Mouse (Mus musculus) midbrain, embryonic 10.5 days (tissue): ENCODE data around the gene Selenon. TPM values are rescaled to one million over a fixed set of nuclear protein-coding genes. Genes with fewer than 3 reads are reported as not detected.

Experiments used
- DNase-seq: peaks from one replicate; pipeline ENCODE4 v3.0.0-alpha.2; 2017; ENCODE audit warnings: low spot score
- H3K27ac ChIP-seq: fragments of 300-500 bp; sonication (generic); replicated peaks from 2 replicates; pipeline ENCODE4 v1.5.1; 2016; ENCODE audit warnings: mild to moderate bottlenecking
- H3K27me3 ChIP-seq: fragments of 300-500 bp; sonication (generic); 2 replicates; pipeline ENCODE4 v1.6.1; 2016; ENCODE audit warnings: low read depth, mild to moderate bottlenecking; ENCODE audit not compliant: poor library complexity, severe bottlenecking
- H3K36me3 ChIP-seq: fragments of 300-500 bp; sonication (generic); 2 replicates; pipeline ENCODE4 v1.6.1; 2016; ENCODE audit warnings: mild to moderate bottlenecking, moderate library complexity
- H3K4me1 ChIP-seq: fragments of 300-500 bp; sonication (generic); 2 replicates; pipeline ENCODE4 v1.6.1; 2016
- H3K4me3 ChIP-seq: fragments of 300-500 bp; sonication (generic); 2 replicates; pipeline ENCODE4 v1.5.1; 2016; ENCODE audit warnings: mild to moderate bottlenecking, moderate library complexity
- H3K9me3 ChIP-seq: fragments of 300-500 bp; sonication (generic); replicated peaks from 2 replicates; pipeline ENCODE4 v1.6.1; 2016; ENCODE audit warnings: mild to moderate bottlenecking
- WGBS: fragments of 180-500 bp; shearing (Covaris S2); methylation state at CpG from one replicate; pipeline ENCODE4 v1.1.7; 2016; 5-methylcytosine and 5-hydroxymethylcytosine counted together
- polyA plus RNA-seq: library from polyadenylated mRNA; unstranded; fragments of >200 nt; fragmentation: Nextera tagmentation; extraction: Ambion mirVana; gene quantifications from 2 replicates; pipeline ENCODE4 v1.2.1, GENCODE M21; 2016

Selenon gene
- polyA plus RNA-seq = 8.4 and 8.6 TPM in 2 replicates

- Histone ChIP-seq H3K36me3 (peaks cover 42% of the 10 kb centered on the region), H3K4me1 (peaks cover 43% of the 10 kb centered on the region), H3K27ac (peak within 1 kb of the TSS; percentile 96), H3K9me3 (peaks cover 11% of the 10 kb centered on the region), H3K4me3 (peak within 1 kb of the TSS; percentile 78), H3K27me3 (no peaks in the 10 kb centered on the region)
- DNase-seq = peak; percentile 83
- 4% methylated on average over 63 of the region's 67 CpGs for WGBS
These were observed at the start of gene Selenon for GRCm38 (mm10) chr4:134551494-134552316. Selenon (minus strand) TSS chr4:134552166.

GRCm38 (mm10) chr4:134601404-134601803 is 49.4 kb upstream of the Selenon start:
- no peaks in the 10 kb centered on the region for H3K36me3 ChIP-seq
- 57% methylated on average over 8 of the region's 8 CpGs for WGBS
- H3K4me3 ChIP-seq = no peak overlapping the region
- no peaks in the 10 kb centered on the region for H3K9me3 ChIP-seq
- peaks cover 40% of the 10 kb centered on the region for H3K4me1 ChIP-seq
- no peaks in the 10 kb centered on the region for H3K27me3 ChIP-seq
- DNase-seq = no peak
- H3K27ac ChIP-seq = no peak overlapping the region

DNA sequence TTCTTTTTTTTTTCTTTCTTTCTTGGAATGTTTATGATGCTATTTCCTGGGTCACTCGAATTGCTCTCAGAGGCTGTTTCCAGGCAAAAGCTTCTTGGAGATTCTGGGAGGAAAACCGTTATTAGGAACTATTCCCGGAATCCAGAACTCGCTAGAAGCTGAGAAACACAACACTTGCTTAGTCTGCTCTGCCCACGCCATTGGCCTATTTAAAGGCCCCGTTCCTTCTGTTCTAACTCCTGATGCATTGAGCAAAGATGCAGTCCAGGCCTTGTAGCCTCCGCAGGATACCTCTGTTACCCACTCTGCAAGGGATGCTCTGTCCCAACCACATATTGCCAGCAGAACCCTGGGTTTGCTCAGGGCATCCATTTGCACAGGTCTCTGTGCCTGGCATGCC is 48.8 kb upstream of the Selenon start:
- no peak overlapping the region for H3K27ac ChIP-seq
- no peaks in the 10 kb centered on the region for H3K27me3 ChIP-seq
- 84% methylated on average over 7 of the region's 7 CpGs for WGBS
- peaks cover 40% of the 10 kb centered on the region for H3K4me1 ChIP-seq
- H3K36me3 ChIP-seq = no peaks in the 10 kb centered on the region
- no peak for DNase-seq
- H3K4me3 ChIP-seq = no peak overlapping the region
- H3K9me3 ChIP-seq = no peaks in the 10 kb centered on the region

DNA sequence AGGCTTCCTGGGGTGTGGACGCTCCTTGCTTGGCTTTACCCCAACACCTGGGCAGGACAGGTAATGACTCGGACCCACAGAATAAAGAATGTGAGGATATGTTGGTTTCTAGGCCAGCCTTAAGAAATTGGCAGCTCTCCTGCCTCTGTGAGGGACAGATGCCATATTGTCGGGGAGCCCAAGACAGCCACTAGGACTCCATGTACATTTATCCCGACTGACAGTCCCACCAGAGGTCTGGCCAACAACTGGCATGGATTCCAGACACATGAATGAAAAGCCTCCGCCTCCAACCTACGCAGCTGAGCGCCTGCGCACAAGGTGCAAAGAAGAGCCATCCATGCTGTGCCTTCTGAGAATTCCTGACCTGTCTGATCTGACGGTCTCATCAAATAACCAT is 48.1 kb upstream of the Selenon start:
- no peak for DNase-seq
- no peaks in the 10 kb centered on the region for H3K9me3 ChIP-seq
- WGBS = 89% methylated on average over 9 of the region's 9 CpGs
- H3K4me1 ChIP-seq = peaks cover 40% of the 10 kb centered on the region
- no peaks in the 10 kb centered on the region for H3K36me3 ChIP-seq
- H3K27me3 ChIP-seq = no peaks in the 10 kb centered on the region
- H3K27ac ChIP-seq = no peak overlapping the region
- no peak overlapping the region for H3K4me3 ChIP-seq

DNA sequence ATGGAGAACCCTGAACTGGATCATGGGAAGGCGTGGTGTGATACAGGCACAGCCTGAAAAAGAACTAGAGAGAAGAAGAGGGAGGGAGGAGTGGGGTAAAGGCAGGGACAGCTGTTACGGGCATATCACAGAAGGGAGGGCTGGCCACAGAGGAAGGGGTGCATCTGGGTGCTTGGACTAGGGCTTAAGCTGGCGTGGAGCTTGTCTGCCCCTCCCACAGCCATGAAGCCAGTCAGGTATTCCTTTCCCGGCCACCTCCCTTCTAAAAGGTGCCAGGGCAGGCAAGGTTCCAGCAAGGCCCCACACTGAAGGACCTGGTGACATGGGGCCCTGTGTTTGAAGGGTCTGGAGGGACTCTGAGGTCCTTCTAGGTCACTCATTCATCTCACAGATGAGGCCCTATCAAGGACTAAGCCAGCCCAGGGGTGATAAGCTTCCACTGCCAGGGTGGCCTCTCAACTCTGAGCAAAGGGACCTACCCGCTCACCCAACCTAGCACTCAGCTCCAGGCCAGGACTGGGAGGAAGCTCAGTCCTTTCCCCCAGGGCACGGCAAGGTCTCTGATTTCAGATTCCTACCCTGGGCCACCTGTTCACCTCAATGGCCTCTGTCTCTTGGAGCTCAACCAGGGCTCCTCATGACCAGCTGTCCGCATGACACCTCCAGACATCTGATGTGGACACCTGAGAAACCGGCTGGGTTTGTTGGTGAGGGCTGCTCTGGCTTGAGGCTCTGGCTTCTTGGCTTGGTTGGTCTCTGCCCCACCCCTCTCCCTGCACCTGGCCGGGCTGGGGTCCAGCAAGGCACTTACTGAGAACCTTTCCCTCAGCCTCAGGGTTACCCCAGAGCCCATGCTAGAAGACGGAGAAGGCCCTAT is 45.1 kb upstream of the Selenon start:
- no peak overlapping the region for H3K4me3 ChIP-seq

DNA sequence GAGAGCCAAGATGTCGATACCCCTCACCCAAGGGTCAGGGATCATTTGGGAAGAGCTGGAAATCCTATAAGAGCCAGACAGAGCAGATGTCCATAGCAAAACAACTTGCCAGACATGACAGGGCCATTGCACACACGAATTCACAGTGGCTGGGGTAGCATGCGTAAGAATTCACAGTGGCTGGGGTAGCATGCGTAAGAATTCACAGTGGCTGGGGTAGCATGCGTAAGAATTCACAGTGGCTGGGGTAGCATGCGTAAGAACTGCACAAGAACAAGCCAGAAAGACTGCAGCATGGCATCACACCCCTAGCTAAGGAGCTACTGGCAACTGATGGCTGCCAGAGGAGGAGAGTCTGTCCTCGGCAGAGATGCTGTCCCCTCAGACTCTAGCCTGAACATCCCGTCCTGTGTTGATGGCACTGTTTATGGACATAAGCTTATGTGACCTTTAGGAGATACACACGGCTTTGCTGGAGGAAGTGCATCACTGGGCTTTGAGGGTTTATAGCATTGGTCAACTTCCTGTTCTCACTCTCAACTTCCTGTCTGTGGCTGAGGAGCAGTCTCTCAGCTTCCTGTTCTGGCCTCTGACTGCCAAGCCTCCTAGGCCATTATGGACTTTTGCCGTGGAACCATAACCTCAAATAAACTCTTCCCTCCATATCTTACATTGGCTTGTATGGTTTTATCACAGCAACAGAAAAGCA is 42.9 kb upstream of the Selenon start:
- Histone ChIP-seq H3K4me3 (no peak overlapping the region), H3K36me3 (no peaks in the 10 kb centered on the region), H3K9me3 (no peaks in the 10 kb centered on the region), H3K4me1 (peaks cover 9% of the 10 kb centered on the region), H3K27ac (no peak overlapping the region), H3K27me3 (no peaks in the 10 kb centered on the region)
- WGBS = 94% methylated on average over 10 of the region's 10 CpGs
- no peak for DNase-seq

More for the DNA sequence above, 45.1 kb upstream of the Selenon start:
- H3K9me3 ChIP-seq = no peaks in the 10 kb centered on the region
- peak overlapping the region; percentile 4; the same call in 1 of the 2 replicates for H3K27ac ChIP-seq
- H3K36me3 ChIP-seq = no peaks in the 10 kb centered on the region
- no peak for DNase-seq
- peaks cover 16% of the 10 kb centered on the region for H3K4me1 ChIP-seq
- H3K27me3 ChIP-seq = no peaks in the 10 kb centered on the region
- WGBS = 88% methylated on average over 10 of the region's 10 CpGs

DNA sequence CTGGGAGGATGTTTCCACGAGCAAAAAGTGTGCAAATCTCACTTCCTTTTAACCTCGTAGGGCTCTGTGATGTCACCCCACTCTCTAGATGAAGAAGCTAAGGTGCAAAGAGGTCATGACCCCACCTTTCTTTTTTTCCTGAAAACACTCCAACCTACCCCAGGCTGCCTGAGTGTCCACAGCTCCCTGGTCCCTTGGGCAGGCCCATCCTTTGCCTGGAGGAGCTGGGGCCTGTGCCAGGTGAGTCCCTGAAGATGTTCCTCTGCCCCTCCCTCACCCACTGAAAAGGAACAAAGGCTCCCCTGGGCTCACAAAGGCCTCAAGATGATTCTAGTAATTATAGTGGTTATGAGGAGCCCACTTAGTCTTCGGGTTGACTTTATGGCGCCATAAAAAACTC is 40.5 kb upstream of the Selenon start:
- 87% methylated on average over 4 of the region's 4 CpGs for WGBS
- no peak overlapping the region for H3K27ac ChIP-seq
- H3K36me3 ChIP-seq = 0 out of 2 replicates have a peak, but pooled peaks cover 5% of the 10 kb centered on the region
- H3K4me3 ChIP-seq = no peak overlapping the region
- H3K9me3 ChIP-seq = no peaks in the 10 kb centered on the region
- H3K27me3 ChIP-seq = no peaks in the 10 kb centered on the region
- no peak for DNase-seq
- peaks cover 17% of the 10 kb centered on the region for H3K4me1 ChIP-seq

- Histone ChIP-seq H3K4me3 (no peak overlapping the region), H3K27ac (peak overlapping the region; percentile 19; the same call in 1 of the 2 replicates), H3K36me3 (0 out of 2 replicates have a peak, but pooled peaks cover 5% of the 10 kb centered on the region), H3K27me3 (no peaks in the 10 kb centered on the region), H3K4me1 (peaks cover 20% of the 10 kb centered on the region), H3K9me3 (no peaks in the 10 kb centered on the region)
- 57% methylated on average over 11 of the region's 11 CpGs for WGBS
- no peak for DNase-seq
These were observed 39.6 kb upstream of the Selenon start for GRCm38 (mm10) chr4:134591506-134592061.

DNA sequence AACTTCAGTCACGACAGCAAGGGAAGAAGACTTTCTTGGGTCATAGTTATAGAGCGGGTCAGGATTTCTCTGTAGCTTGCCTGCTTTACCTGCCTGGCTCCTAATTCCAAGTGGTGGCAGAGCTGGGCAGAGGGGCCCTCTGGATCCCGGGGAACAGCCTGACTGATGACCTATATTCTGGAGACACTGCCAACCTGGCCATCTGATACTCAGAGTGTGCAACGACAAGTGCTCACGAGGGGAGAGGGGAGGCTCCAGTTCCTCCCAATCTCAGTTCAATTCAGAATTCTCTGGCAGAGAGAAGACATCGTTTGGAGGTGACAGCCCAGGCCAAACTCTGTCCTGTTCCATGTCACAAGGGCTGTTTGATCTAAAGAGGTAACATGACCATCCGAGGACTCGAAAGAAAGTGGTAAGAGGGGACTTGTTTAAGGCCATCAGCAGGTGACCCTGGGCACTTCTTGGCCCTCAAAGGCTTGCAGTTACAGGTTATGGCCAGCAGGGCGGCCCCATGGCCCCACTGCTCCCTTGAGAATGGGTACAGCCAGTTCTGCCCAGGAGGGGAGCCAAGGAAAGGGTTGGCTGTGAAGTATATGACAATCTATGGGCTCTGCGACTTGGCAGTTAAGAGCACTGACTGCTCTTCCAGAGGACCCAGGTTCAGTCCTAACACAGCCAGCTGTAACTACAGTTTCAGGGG is 38.4 kb upstream of the Selenon start:
- WGBS = 83% methylated on average over 10 of the region's 10 CpGs
- H3K27ac ChIP-seq = no peak overlapping the region
- no peak for DNase-seq
- H3K27me3 ChIP-seq = no peaks in the 10 kb centered on the region
- peaks cover 20% of the 10 kb centered on the region for H3K4me1 ChIP-seq
- no peaks in the 10 kb centered on the region for H3K9me3 ChIP-seq
- no peak overlapping the region for H3K4me3 ChIP-seq
- H3K36me3 ChIP-seq = 0 out of 2 replicates have a peak, but pooled peaks cover 5% of the 10 kb centered on the region

GRCm38 (mm10) chr4:134589786-134590185 is 37.8 kb upstream of the Selenon start:
- 74% methylated on average over 9 of the region's 9 CpGs for WGBS
- Histone ChIP-seq H3K4me3 (no peak overlapping the region), H3K9me3 (no peaks in the 10 kb centered on the region), H3K27me3 (no peaks in the 10 kb centered on the region), H3K4me1 (peaks cover 20% of the 10 kb centered on the region), H3K27ac (no peak overlapping the region), H3K36me3 (0 out of 2 replicates have a peak, but pooled peaks cover 5% of the 10 kb centered on the region)
- DNase-seq = no peak

GRCm38 (mm10) chr4:134588951-134589350 is 37.0 kb upstream of the Selenon start:
- Histone ChIP-seq H3K36me3 (0 out of 2 replicates have a peak, but pooled peaks cover 5% of the 10 kb centered on the region), H3K9me3 (no peaks in the 10 kb centered on the region), H3K4me3 (no peak overlapping the region), H3K4me1 (peaks cover 20% of the 10 kb centered on the region), H3K27me3 (no peaks in the 10 kb centered on the region), H3K27ac (no peak overlapping the region)
- 87% methylated on average over 5 of the region's 5 CpGs for WGBS
- no peak for DNase-seq
